Comparison of ENCODE assay signal across 9 mouse cellular contexts in the genomic region with DNA sequence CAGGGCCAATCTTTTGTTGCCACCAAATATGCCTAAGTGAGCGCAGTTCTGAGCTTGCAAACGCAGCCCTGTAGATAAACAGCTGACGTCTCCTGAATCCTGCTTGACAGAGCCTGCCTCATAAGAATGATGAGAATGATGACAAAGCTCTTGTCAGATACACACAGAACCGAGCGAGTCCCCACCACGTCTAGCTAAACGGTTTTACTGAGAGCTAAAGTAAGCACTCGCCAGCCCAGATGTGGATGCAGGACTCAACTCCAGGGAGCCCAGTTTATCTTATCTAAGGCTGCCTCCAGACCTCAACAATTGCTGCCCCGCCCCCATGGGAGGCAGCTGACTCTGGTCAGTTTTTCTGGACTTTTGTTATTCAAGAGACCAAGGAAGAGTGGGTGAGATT. TPM values are rescaled to one million over a fixed set of nuclear protein-coding genes. Genes with fewer than 3 reads are reported as not detected.
DNase-seq lines count a peak whose midpoint lies in the region; ATAC-seq and TF ChIP-seq lines count a peak whose summit lies in the region.
"Had no signal": no experiment of that assay in that cellular context is flagged by ENCODE, and none has a peak within 500 bp of the region (broad histone marks: within the 10 kb centered on the region; RNA-seq: fewer than 3 reads in every experiment).

No protein-coding gene starts in this region.

- no peaks in the 10 kb centered on the region for H3K36me3 ChIP-seq in heart, embryonic 10.5 days
- H3K36me3 ChIP-seq in G1E (replicated peaks): peaks cover 25% of the 10 kb centered on the region
- no peaks in the 10 kb centered on the region for H3K36me3 ChIP-seq in embryonic facial prominence, embryonic 13.5 days

- H3K9ac ChIP-seq in embryonic facial prominence, embryonic 13.5 days: no peak overlapping the region

- H3K9me3 ChIP-seq in heart, embryonic 10.5 days: no peaks in the 10 kb centered on the region
- H3K9me3 ChIP-seq in G1E (replicated peaks): no peaks in the 10 kb centered on the region
- H3K9me3 ChIP-seq in embryonic facial prominence, embryonic 13.5 days: no peaks in the 10 kb centered on the region

- peak overlapping the region; percentile 94; the same call in 1 of the 2 replicates for H3K4me2 ChIP-seq in embryonic facial prominence, embryonic 13.5 days

- no peaks in the 10 kb centered on the region for H3K27me3 ChIP-seq in heart, embryonic 10.5 days (ENCODE audit: insufficient read depth, poor library complexity, severe bottlenecking)
- no peaks in the 10 kb centered on the region for H3K27me3 ChIP-seq in G1E (ENCODE audit: insufficient read depth, low read length)
- peaks cover 26% of the 10 kb centered on the region for H3K27me3 ChIP-seq in embryonic facial prominence, embryonic 13.5 days
- H3K27me3 ChIP-seq: CH12.LX had no signal

- peak; percentile 30 for ATAC-seq in G1E (ENCODE audit: extremely low read depth, insufficient number of reproducible peaks, low FRiP score, poor library complexity, severe bottlenecking)
- ATAC-seq in embryonic facial prominence, embryonic 13.5 days (ENCODE audit: insufficient number of reproducible peaks, insufficient read depth, low FRiP score, low TSS enrichment, low read depth): no peak
- ATAC-seq in megakaryocyte progenitor cell, adult 5-6 weeks (replicated peaks; ENCODE audit: poor library complexity): peak; percentile 35

- H3K4me1 ChIP-seq in heart, embryonic 10.5 days: peaks cover 24% of the 10 kb centered on the region
- H3K4me1 ChIP-seq in G1E (ENCODE audit: insufficient read depth, low read depth, low read length): peaks cover 79% of the 10 kb centered on the region
- peaks cover 10% of the 10 kb centered on the region for H3K4me1 ChIP-seq in embryonic facial prominence, embryonic 13.5 days

- WGBS in heart, embryonic 10.5 days: 3% methylated on average over 9 of the region's 9 CpGs
- WGBS in embryonic facial prominence, embryonic 13.5 days: 17% methylated on average over 9 of the region's 9 CpGs

- no peak for TF ChIP-seq CTCF in G1E (IDR thresholded peaks at IDR 0.05; ENCODE audit: low read depth, low read length)

- peak overlapping the region; percentile 76 for H3K4me3 ChIP-seq in heart, embryonic 10.5 days
- peak overlapping the region; percentile 83; the same call in 1 of the 2 replicates for H3K4me3 ChIP-seq in G1E (ENCODE audit: low read depth, low read length)
- H3K4me3 ChIP-seq in embryonic facial prominence, embryonic 13.5 days: peak overlapping the region; percentile 70; the same call in 1 of the 2 replicates

- H3K27ac ChIP-seq in heart, embryonic 10.5 days: peak overlapping the region; percentile 52; the same call in 1 of the 2 replicates
- no peak overlapping the region for H3K27ac ChIP-seq in embryonic facial prominence, embryonic 13.5 days

- no peak for DNase-seq in heart, embryonic 10.5 days (ENCODE audit: low spot score)
- DNase-seq in heart, adult 9 months (ENCODE audit: low spot score in 2 of 2): no peak
- no peak for DNase-seq in G1E (ENCODE audit: low spot score)
- no peak for DNase-seq in layer of hippocampus, adult 9-11 months
- DNase-seq in ovary, postnatal 10 days (ENCODE audit: low spot score): no peak
- no peak for DNase-seq in thymus, postnatal 36 days

RNA-seq across cellular contexts. Expression of a gene that starts 1.5 kb away (rescaled TPM):
- 3.5 and 3.8 TPM in 2 replicates for polyA plus RNA-seq in heart, embryonic 10.5 days (2016; fragmentation: Nextera tagmentation; extraction: Ambion mirVana)
- total RNA-seq in G1E (2014; fragmentation: Nextera tagmentation) (39.3 and 55.3 TPM in 2 replicates), G1E (2017) (18.1 and 28.3 TPM in 2 replicates)
- 7.7 and 8.0 TPM in 2 replicates for polyA plus RNA-seq in G1E (2012)
- polyA plus RNA-seq in embryonic facial prominence, embryonic 13.5 days (2015; fragmentation: Nextera tagmentation; extraction: Ambion mirVana): 2.0 and 3.2 TPM in 2 replicates
- total RNA-seq in megakaryocyte progenitor cell, adult 5-6 weeks (2015): 3.9 and 4.5 TPM in 2 replicates
- 1.6 and 3.9 TPM in 2 replicates for total RNA-seq in megakaryocyte progenitor cell, adult 5-6 weeks (2017)

RNA-seq across cellular contexts. Expression of a gene that starts 32.9 kb away (rescaled TPM):
- polyA plus RNA-seq in heart, embryonic 10.5 days (2016; fragmentation: Nextera tagmentation; extraction: Ambion mirVana): 392 and 458 TPM in 2 replicates
- total RNA-seq in G1E (2014; fragmentation: Nextera tagmentation) (117 and 134 TPM in 2 replicates), G1E (2017) (224 and 245 TPM in 2 replicates)
- polyA plus RNA-seq in G1E (2012): 11.0 and 18.1 TPM in 2 replicates
- polyA plus RNA-seq in embryonic facial prominence, embryonic 13.5 days (2015; fragmentation: Nextera tagmentation; extraction: Ambion mirVana): 438 and 500 TPM in 2 replicates
- total RNA-seq in megakaryocyte progenitor cell, adult 5-6 weeks (2015): 194 and 211 TPM in 2 replicates
- total RNA-seq in megakaryocyte progenitor cell, adult 5-6 weeks (2017): 141 and 205 TPM in 2 replicates

Comparison
In these comparisons a context has a peak if more than half of its experiments do, and no peak if none do; other contexts are left out.
1. RNA of a gene that starts 32.9 kb away (polyA plus RNA-seq): 438 to 500 TPM in embryonic facial prominence, embryonic 13.5 days and 392 to 458 TPM in heart, embryonic 10.5 days; 11.0 to 18.1 TPM in G1E; every median in the first group is over 10 times any median in the second.
2. Peak in every context shown above with its lines, with median percentiles within 50 percentile points of each other: H3K4me3 ChIP-seq.